Mouse (Mus musculus) thymus, postnatal 0 days (tissue): Measurements from ENCODE around the gene Simc1. TPM values are rescaled to one million over a fixed set of nuclear protein-coding genes. Genes with fewer than 3 reads are reported as not detected.

Experiments
- DNase-seq: peaks from one replicate; pipeline ENCODE4 v3.0.0-alpha.2; 2015; ENCODE audit warnings: low spot score
- microRNA-seq: library from miRNA; unstranded; fragments of <30 nt; microRNA quantifications from one replicate; pipeline ENCODE4, GENCODE M21; 2016; ENCODE audit warnings: borderline number of aligned reads
- polyA plus RNA-seq: library from polyadenylated mRNA; unstranded; fragments of >200 nt; fragmentation: Nextera tagmentation; extraction: Ambion mirVana; gene quantifications from 2 replicates; pipeline ENCODE4 v1.2.1, GENCODE M21; 2015

Simc1 gene
- polyA plus RNA-seq, 1 experiment from 2014 or later, result 4.3 TPM

- no peak for DNase-seq
Observed at GRCm38 (mm10) chr13:54582860-54583259, 79.3 kb downstream of the Simc1 start.

- DNase-seq, result no peak
Observed at GRCm38 (mm10) chr13:54585831-54586230, 82.3 kb downstream of the Simc1 start.

GRCm38 (mm10) chr13:54589414-54589995 lies 85.9 kb downstream of the Simc1 start:
- no peak for DNase-seq

- peak; percentile 97 for DNase-seq
Observed at GRCm38 (mm10) chr13:54589996-54590951, 86.7 kb downstream of the Simc1 start, which contains the start of the genes Nop16 and Higd2a. TSS of gene Nop16 (minus strand) at chr13:54590090. TSS of gene Higd2a (plus strand) at chr13:54590207.

GRCm38 (mm10) chr13:54591776-54592356 lies 88.3 kb downstream of the Simc1 start:
- no peak for DNase-seq

- no peak for DNase-seq
Observed at GRCm38 (mm10) chr13:54593617-54594016, 90.0 kb downstream of the Simc1 start.

- no peak for DNase-seq
Observed at GRCm38 (mm10) chr13:54596107-54596690, 92.6 kb downstream of the Simc1 start.

GRCm38 (mm10) chr13:54596870-54597269 lies 93.3 kb downstream of the Simc1 start:
- DNase-seq, result no peak

GRCm38 (mm10) chr13:54598622-54599143 lies 95.1 kb downstream of the Simc1 start:
- no peak for DNase-seq

Small RNA genes lying within 50 kb of the gene (microRNA-seq; reads per million reads assigned to microRNA genes)
- not detected for gene Gm24195

Other genes starting within 250 kb of the Simc1 start
- gene Cplx2, start 132.4 kb upstream of the Simc1 start, polyA plus RNA-seq, result 0.49 and 0.50 TPM in 2 replicates
- gene Thoc3, start 34.9 kb upstream of the Simc1 start, polyA plus RNA-seq, result 90.2 and 91.4 TPM in 2 replicates
- gene 4833439L19Rik, start 61.7 kb downstream of the Simc1 start, polyA plus RNA-seq, result 69.8 and 76.4 TPM in 2 replicates
- gene Arl10, start 71.2 kb downstream of the Simc1 start, polyA plus RNA-seq, result 7.0 and 8.3 TPM in 2 replicates
- 64.8 and 72.4 TPM in 2 replicates for gene Nop16, start 86.3 kb downstream of the Simc1 start, polyA plus RNA-seq
- gene Higd2a, start 86.4 kb downstream of the Simc1 start, polyA plus RNA-seq, result 250 and 258 TPM in 2 replicates
- gene Cltb, start 107.6 kb downstream of the Simc1 start, polyA plus RNA-seq, result 56.5 and 57.0 TPM in 2 replicates
- gene Faf2, start 118.0 kb downstream of the Simc1 start, polyA plus RNA-seq, result 52.6 and 52.8 TPM in 2 replicates
- 73.0 and 83.5 TPM in 2 replicates for gene Rnf44, start 190.1 kb downstream of the Simc1 start, polyA plus RNA-seq
- 0.14 and 0.22 TPM in 2 replicates for gene Cdhr2, start 197.7 kb downstream of the Simc1 start, polyA plus RNA-seq
- gene Gprin1, start 246.1 kb downstream of the Simc1 start, polyA plus RNA-seq, result 0.77 and 1.0 TPM in 2 replicates